Mouse (Mus musculus) liver, embryonic 15.5 days (tissue): ENCODE results near the gene C1d. TPM values are rescaled to one million over a fixed set of nuclear protein-coding genes. Genes with fewer than 3 reads are reported as not detected.
"Not testable (repeated sequence)": the region's sequence is repeated elsewhere in the genome, so short reads cannot be mapped to it uniquely, and the experiment has no call there.

ENCODE experiments used
- ATAC-seq: fragments of 200-750 bp; cut with Nextera tagmentation; 2 replicates; pipeline ENCODE4 v1.8.0; 2017; ENCODE audit warnings: moderate number of reproducible peaks, mild to moderate bottlenecking, moderate library complexity; ENCODE audit not compliant: insufficient read depth
- H3K27ac ChIP-seq: fragments of 300-500 bp; sonication (generic); replicated peaks from 2 replicates; pipeline ENCODE4 v1.5.1; 2015; ENCODE audit warnings: mild to moderate bottlenecking, inconsistent platforms
- H3K27me3 ChIP-seq: fragments of 300-500 bp; sonication (generic); 2 replicates; pipeline ENCODE4 v1.6.1; 2015; ENCODE audit warnings: mild to moderate bottlenecking, inconsistent platforms
- H3K36me3 ChIP-seq: fragments of 300-500 bp; sonication (generic); replicated peaks from 2 replicates; pipeline ENCODE4 v1.6.1; 2015; ENCODE audit warnings: moderate library complexity, mild to moderate bottlenecking, inconsistent platforms
- H3K4me1 ChIP-seq: fragments of 300-500 bp; sonication (generic); replicated peaks from 2 replicates; pipeline ENCODE4 v1.6.1; 2015; ENCODE audit warnings: inconsistent platforms
- H3K4me2 ChIP-seq: fragments of 300-500 bp; sonication (generic); 2 replicates; pipeline ENCODE4 v1.6.1; 2015; ENCODE audit warnings: moderate library complexity, mild to moderate bottlenecking, inconsistent platforms
- H3K4me3 ChIP-seq: fragments of 300-500 bp; sonication (generic); replicated peaks from 2 replicates; pipeline ENCODE4 v1.5.1; 2015; ENCODE audit warnings: mild to moderate bottlenecking, inconsistent platforms
- H3K9ac ChIP-seq: fragments of 300-500 bp; sonication (generic); 2 replicates; pipeline ENCODE4 v1.6.1; 2015; ENCODE audit warnings: moderate library complexity, mild to moderate bottlenecking, inconsistent platforms
- H3K9me3 ChIP-seq: fragments of 300-500 bp; sonication (generic); replicated peaks from 2 replicates; pipeline ENCODE4 v1.6.1; 2016; ENCODE audit warnings: inconsistent platforms
- WGBS: fragments of 180-500 bp; shearing (Covaris S2); methylation state at CpG from one replicate; pipeline ENCODE4 v1.1.7; 2015; ENCODE audit warnings: mixed read lengths; ENCODE audit not compliant: insufficient replicate concordance; 5-methylcytosine and 5-hydroxymethylcytosine counted together
- polyA plus RNA-seq: library from polyadenylated mRNA; unstranded; fragments of >200 nt; fragmentation: Nextera tagmentation; extraction: Ambion mirVana; gene quantifications from 2 replicates; pipeline ENCODE4 v1.2.1, GENCODE M21; 2015

Gene C1d
- polyA plus RNA-seq, result 36.1 and 38.4 TPM in 2 replicates

- no peaks in the 10 kb centered on the region for H3K9me3 ChIP-seq
- peak; percentile 93 for ATAC-seq
- no peaks in the 10 kb centered on the region for H3K27me3 ChIP-seq
- peak within 1 kb of the TSS; percentile 81 for H3K9ac ChIP-seq
- H3K4me1 ChIP-seq, result peaks cover 12% of the 10 kb centered on the region
- peak within 1 kb of the TSS; percentile 85 for H3K4me3 ChIP-seq
- H3K4me2 ChIP-seq, result peak within 1 kb of the TSS; percentile 66
- peak within 1 kb of the TSS; percentile 90 for H3K27ac ChIP-seq
- no peaks in the 10 kb centered on the region for H3K36me3 ChIP-seq
- under 1% methylated on average over 33 of the region's 33 CpGs for WGBS
Observed at GRCm38 (mm10) chr11:17257443-17257842, at the start of gene C1d. TSS of gene C1d (plus strand) at chr11:17257579.

GRCm38 (mm10) chr11:17211258-17212140 is 45.9 kb upstream of the C1d start, which contains the start of gene Pno1:
TSS of gene Pno1 (minus strand) at chr11:17211568.
- H3K27ac ChIP-seq, result peak within 1 kb of the TSS; percentile 85
- peak within 1 kb of the TSS; percentile 86 for H3K4me3 ChIP-seq
- H3K27me3 ChIP-seq, result no peaks in the 10 kb centered on the region
- H3K4me1 ChIP-seq, result peaks cover 25% of the 10 kb centered on the region
- H3K4me2 ChIP-seq, result peak within 1 kb of the TSS; percentile 88
- H3K9me3 ChIP-seq, result no peaks in the 10 kb centered on the region
- ATAC-seq, result peak; percentile 97
- WGBS, result under 1% methylated on average over 65 of the region's 65 CpGs
- H3K9ac ChIP-seq, result peak within 1 kb of the TSS; percentile 77
- peaks cover 16% of the 10 kb centered on the region for H3K36me3 ChIP-seq

- no peak for ATAC-seq
- H3K4me3 ChIP-seq, result peak overlapping the region; percentile 86
- peak overlapping the region; percentile 77 for H3K9ac ChIP-seq
Observed at GRCm38 (mm10) chr11:17212141-17212495, 45.3 kb upstream of the C1d start.

DNA sequence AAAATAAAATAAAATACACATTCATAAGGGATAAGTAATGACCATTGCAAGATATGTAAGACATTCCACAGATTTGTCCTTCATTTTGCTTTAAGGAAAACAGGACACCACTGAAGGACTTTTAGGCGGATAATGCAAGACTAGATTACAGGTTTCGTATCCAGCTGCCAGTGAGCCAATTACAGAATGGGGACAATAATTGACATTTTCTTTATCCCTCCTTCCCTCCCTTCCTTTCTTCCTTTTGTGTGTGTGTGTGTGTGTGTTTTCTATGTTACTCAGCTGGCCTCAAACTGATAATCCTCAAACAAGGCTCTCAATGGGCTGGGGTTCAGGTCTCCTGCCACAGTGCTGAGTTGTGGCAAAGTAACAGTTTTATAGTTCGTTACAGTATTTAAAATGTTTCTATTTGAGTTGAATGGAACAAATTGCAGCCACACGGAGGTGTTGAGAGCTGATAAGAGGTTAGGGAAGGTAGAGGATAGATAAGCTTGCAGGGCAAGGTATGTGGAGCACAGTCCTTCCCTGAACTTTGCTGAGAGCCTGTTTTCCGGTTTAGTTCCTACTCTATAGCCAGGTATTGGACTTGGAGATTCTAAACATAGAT is 44.4 kb upstream of the C1d start:
- H3K4me3 ChIP-seq, result peak overlapping the region; percentile 86
- WGBS, result 15% methylated on average over 5 of the region's 5 CpGs

More at GRCm38 (mm10) chr11:17212141-17212495, 45.3 kb upstream of the C1d start:
- Histone ChIP-seq H3K27ac (peak overlapping the region; percentile 85), H3K36me3 (peaks cover 13% of the 10 kb centered on the region), H3K4me1 (peaks cover 25% of the 10 kb centered on the region), H3K4me2 (peak overlapping the region; percentile 88), H3K27me3 (no peaks in the 10 kb centered on the region), H3K9me3 (no peaks in the 10 kb centered on the region)
- WGBS, result under 1% methylated on average over 10 of the region's 10 CpGs

GRCm38 (mm10) chr11:17215475-17215874 is 41.9 kb upstream of the C1d start:
- no peak overlapping the region for H3K9ac ChIP-seq
- no peak overlapping the region for H3K4me2 ChIP-seq
- H3K9me3 ChIP-seq, result no peaks in the 10 kb centered on the region
- peaks cover 2% of the 10 kb centered on the region; the same call in 1 of the 2 replicates for H3K36me3 ChIP-seq
- no peak overlapping the region for H3K4me3 ChIP-seq
- H3K4me1 ChIP-seq, result peaks cover 21% of the 10 kb centered on the region
- no peaks in the 10 kb centered on the region for H3K27me3 ChIP-seq
- no peak overlapping the region for H3K27ac ChIP-seq
- WGBS, result 69% methylated on average over 3 of the region's 3 CpGs
- ATAC-seq, result no peak

More for the DNA sequence above, 44.4 kb upstream of the C1d start:
- H3K9me3 ChIP-seq, result no peaks in the 10 kb centered on the region
- peaks cover 25% of the 10 kb centered on the region for H3K4me1 ChIP-seq
- peaks cover 11% of the 10 kb centered on the region for H3K36me3 ChIP-seq
- H3K4me2 ChIP-seq, result peak overlapping the region; percentile 88
- H3K9ac ChIP-seq, result peak overlapping the region; percentile 77
- H3K27ac ChIP-seq, result peak overlapping the region; percentile 85
- ATAC-seq, result no peak
- H3K27me3 ChIP-seq, result no peaks in the 10 kb centered on the region

- Histone ChIP-seq H3K36me3 (peaks cover 21% of the 10 kb centered on the region), H3K27me3 (no peaks in the 10 kb centered on the region), H3K4me1 (no peaks in the 10 kb centered on the region), H3K9ac (no peak overlapping the region), H3K9me3 (no peaks in the 10 kb centered on the region), H3K4me3 (no peak overlapping the region), H3K4me2 (no peak overlapping the region), H3K27ac (no peak overlapping the region)
- ATAC-seq, result no peak
- 85% methylated on average over 8 of the region's 8 CpGs for WGBS
Observed at GRCm38 (mm10) chr11:17221126-17221525, 36.3 kb upstream of the C1d start.

GRCm38 (mm10) chr11:17232792-17233191 is 24.6 kb upstream of the C1d start:
- H3K36me3 ChIP-seq, result peaks cover 39% of the 10 kb centered on the region
- H3K9me3 ChIP-seq, result no peaks in the 10 kb centered on the region
- H3K27me3 ChIP-seq, result no peaks in the 10 kb centered on the region
- WGBS, result 73% methylated on average over 5 of the region's 5 CpGs
- no peak overlapping the region for H3K9ac ChIP-seq
- ATAC-seq, result no peak
- H3K4me2 ChIP-seq, result no peak overlapping the region
- H3K4me3 ChIP-seq, result no peak overlapping the region
- H3K4me1 ChIP-seq, result peaks cover 9% of the 10 kb centered on the region
- no peak overlapping the region for H3K27ac ChIP-seq

GRCm38 (mm10) chr11:17236449-17237037 is 20.8 kb upstream of the C1d start:
- H3K27ac ChIP-seq, result no peak overlapping the region
- peaks cover 20% of the 10 kb centered on the region for H3K36me3 ChIP-seq
- 14% methylated on average over 5 of the region's 5 CpGs for WGBS
- no peak overlapping the region for H3K9ac ChIP-seq
- H3K4me2 ChIP-seq, result no peak overlapping the region
- H3K4me3 ChIP-seq, result no peak overlapping the region
- peaks cover 9% of the 10 kb centered on the region for H3K4me1 ChIP-seq
- ATAC-seq, result peak; percentile 56
- no peaks in the 10 kb centered on the region for H3K9me3 ChIP-seq
- H3K27me3 ChIP-seq, result no peaks in the 10 kb centered on the region

DNA sequence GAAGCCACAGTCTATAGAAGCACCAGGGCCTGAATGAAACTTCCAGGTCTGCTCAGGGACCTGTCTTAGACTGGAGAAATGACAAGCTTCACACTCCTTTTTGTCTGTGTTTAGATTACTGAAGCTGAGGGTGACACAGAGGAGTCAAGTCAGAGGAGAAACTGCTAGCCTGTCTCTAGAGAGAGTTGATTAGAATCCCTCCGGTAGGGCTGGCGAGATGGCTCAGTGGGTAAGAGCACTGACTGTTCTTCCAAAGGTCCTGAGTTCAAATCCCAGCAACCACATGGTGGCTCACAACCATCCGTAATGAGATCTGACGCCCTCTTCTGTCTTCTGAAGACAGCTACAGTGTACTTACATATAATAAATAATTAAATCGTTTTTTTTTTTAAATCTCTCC is 18.8 kb upstream of the C1d start:
- H3K9ac ChIP-seq, H3K4me2 ChIP-seq, H3K4me1 ChIP-seq, H3K9me3 ChIP-seq, H3K27me3 ChIP-seq, H3K36me3 ChIP-seq, ATAC-seq, H3K4me3 ChIP-seq, H3K27ac ChIP-seq: not testable (repeated sequence)
- WGBS, result 76% methylated on average over 5 of the region's 5 CpGs

- no peak for ATAC-seq
- no peaks in the 10 kb centered on the region for H3K27me3 ChIP-seq
- no peaks in the 10 kb centered on the region for H3K9me3 ChIP-seq
- H3K4me1 ChIP-seq, result no peaks in the 10 kb centered on the region
- no peak overlapping the region for H3K4me2 ChIP-seq
- no peak overlapping the region for H3K27ac ChIP-seq
- H3K36me3 ChIP-seq, result no peaks in the 10 kb centered on the region
- no peak overlapping the region for H3K4me3 ChIP-seq
- H3K9ac ChIP-seq, result no peak overlapping the region
Observed at GRCm38 (mm10) chr11:17248715-17249114, 8.7 kb upstream of the C1d start.

DNA sequence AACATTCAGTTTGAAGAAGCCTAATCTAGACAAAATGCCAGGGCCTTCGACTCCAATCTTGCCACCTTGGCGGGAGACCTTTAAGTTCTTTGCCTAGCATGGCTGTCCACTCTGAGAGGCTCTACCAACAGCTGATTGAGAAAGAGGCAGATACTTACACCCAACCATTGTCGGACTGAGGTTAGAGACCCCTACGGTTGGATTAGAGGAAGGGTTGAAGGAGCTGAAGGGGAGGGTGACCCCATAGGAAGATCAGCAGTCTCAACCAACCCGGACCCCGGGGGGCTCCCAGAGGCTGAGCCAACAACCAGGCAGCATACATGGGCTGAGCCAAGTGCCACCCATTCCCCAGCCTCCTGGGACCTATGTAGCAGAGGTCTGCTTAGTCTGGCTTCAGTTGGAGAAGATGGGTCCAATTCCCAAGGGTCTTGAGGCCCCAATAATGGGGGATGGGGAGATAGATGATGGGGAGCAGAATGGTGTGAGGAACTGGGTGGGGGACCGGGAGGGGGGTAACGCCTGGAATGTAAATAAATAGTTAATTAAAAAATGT is 490 bp upstream of the C1d start:
- Histone ChIP-seq H3K4me2 (peak overlapping the region; percentile 66), H3K4me3 (peak overlapping the region; percentile 85), H3K9me3 (no peaks in the 10 kb centered on the region), H3K27ac (peak overlapping the region; percentile 90; the same call in 1 of the 2 replicates), H3K4me1 (peaks cover 12% of the 10 kb centered on the region), H3K36me3 (no peaks in the 10 kb centered on the region), H3K9ac (peak overlapping the region; percentile 81; the same call in 1 of the 2 replicates), H3K27me3 (no peaks in the 10 kb centered on the region)
- peak; percentile 37; the same call in 1 of the 2 replicates for ATAC-seq
- WGBS, result 52% methylated on average over 8 of the region's 8 CpGs
